Mouse (Mus musculus): ENCODE results near the gene Pmf1. TPM values are rescaled to one million over a fixed set of nuclear protein-coding genes. Genes with fewer than 3 reads are reported as not detected.

Pmf1 gene
- polyA plus RNA-seq, 1 experiment from 2014 or later: 62.5 TPM

GRCm38 (mm10) chr3:88454762-88455587 is 44.8 kb upstream of the Pmf1 start:
- Histone ChIP-seq H3K9ac (ENCODE audit: low read depth, low read length) (peak overlapping the region; percentile 69), H3K4me3 (ENCODE audit: low read depth, low read length) (peak overlapping the region; percentile 29), H3K4me1 (replicated peaks; ENCODE audit: control insufficient read depth, insufficient read depth, low read length) (peaks cover 10% of the 10 kb centered on the region; the same call in 1 of the 2 replicates), H3K27me3 (replicated peaks; ENCODE audit: control insufficient read depth, insufficient read depth, low read length) (peaks cover 5% of the 10 kb centered on the region), H3K4me2 (replicated peaks; ENCODE audit: low read depth) (peak overlapping the region; percentile 66), H3K36me3 (ENCODE audit: control insufficient read depth, insufficient read depth) (peaks cover 22% of the 10 kb centered on the region), H3K9me3 (ENCODE audit: control insufficient read depth) (no peaks in the 10 kb centered on the region), H3K27ac (ENCODE audit: low read depth, low read length) (peak overlapping the region; percentile 95)
- TF ChIP-seq CTCF (IDR thresholded peaks at IDR 0.05; ENCODE audit: low read depth): no peak
- ATAC-seq: peak; percentile 76
- 26% methylated on average over 9 of the region's 9 CpGs for WGBS

- no peak for ATAC-seq
- peaks cover 32% of the 10 kb centered on the region for H3K36me3 ChIP-seq (ENCODE audit: control insufficient read depth, insufficient read depth)
- H3K9ac ChIP-seq (ENCODE audit: low read depth, low read length): no peak overlapping the region
- peaks cover 13% of the 10 kb centered on the region for H3K4me1 ChIP-seq (replicated peaks; ENCODE audit: control insufficient read depth, insufficient read depth, low read length)
- no peak overlapping the region for H3K4me3 ChIP-seq (ENCODE audit: low read depth, low read length)
- H3K9me3 ChIP-seq (ENCODE audit: control insufficient read depth): no peaks in the 10 kb centered on the region
- H3K27me3 ChIP-seq (replicated peaks; ENCODE audit: control insufficient read depth, insufficient read depth, low read length): peaks cover 4% of the 10 kb centered on the region; the same call in 1 of the 2 replicates
- peak overlapping the region; percentile 66 for H3K4me2 ChIP-seq (replicated peaks; ENCODE audit: low read depth)
- no peak for TF ChIP-seq CTCF (IDR thresholded peaks at IDR 0.05; ENCODE audit: low read depth)
- 68% methylated on average over 8 of the region's 8 CpGs for WGBS
- 0 out of 2 replicates have a peak overlapping the region, but pooled peaks have one; percentile 95 for H3K27ac ChIP-seq (ENCODE audit: low read depth, low read length)
These were observed 43.9 kb upstream of the Pmf1 start for GRCm38 (mm10) chr3:88453986-88454385.

DNA sequence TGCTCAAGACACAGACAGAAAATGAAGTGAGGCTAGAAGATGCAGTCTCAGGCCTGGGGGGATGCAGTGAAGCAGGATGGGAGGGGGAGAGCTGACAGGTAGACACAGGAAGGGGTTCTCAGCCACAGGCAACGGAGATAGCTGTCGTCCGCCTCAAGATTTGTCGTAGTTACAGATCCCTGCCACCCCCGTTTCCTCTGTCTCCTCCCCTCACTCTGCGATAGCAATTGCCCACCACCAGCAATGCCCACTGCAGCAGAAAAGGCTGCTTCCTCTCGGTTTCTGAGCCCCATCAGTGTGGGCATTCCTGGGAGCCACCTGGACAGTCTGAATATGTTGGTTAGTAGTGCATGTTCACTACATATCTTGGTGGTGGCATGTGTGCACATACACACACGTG is 43.2 kb upstream of the Pmf1 start:
- Histone ChIP-seq H3K9me3 (ENCODE audit: control insufficient read depth) (no peaks in the 10 kb centered on the region), H3K4me2 (replicated peaks; ENCODE audit: low read depth) (peak overlapping the region; percentile 2; the same call in 1 of the 2 replicates), H3K27ac (ENCODE audit: low read depth, low read length) (no peak overlapping the region), H3K27me3 (replicated peaks; ENCODE audit: control insufficient read depth, insufficient read depth, low read length) (no peaks in the 10 kb centered on the region), H3K36me3 (ENCODE audit: control insufficient read depth, insufficient read depth) (peaks cover 33% of the 10 kb centered on the region), H3K4me1 (replicated peaks; ENCODE audit: control insufficient read depth, insufficient read depth, low read length) (peaks cover 17% of the 10 kb centered on the region), H3K9ac (ENCODE audit: low read depth, low read length) (no peak overlapping the region), H3K4me3 (ENCODE audit: low read depth, low read length) (no peak overlapping the region)
- WGBS: 75% methylated on average over 8 of the region's 8 CpGs
- no peak for ATAC-seq
- TF ChIP-seq CTCF (IDR thresholded peaks at IDR 0.05; ENCODE audit: low read depth): no peak

- Histone ChIP-seq H3K27me3 (replicated peaks; ENCODE audit: control insufficient read depth, insufficient read depth, low read length) (no peaks in the 10 kb centered on the region), H3K9ac (ENCODE audit: low read depth, low read length) (no peak overlapping the region), H3K27ac (ENCODE audit: low read depth, low read length) (no peak overlapping the region), H3K4me2 (replicated peaks; ENCODE audit: low read depth) (0 out of 2 replicates have a peak overlapping the region, but pooled peaks have one; percentile 2), H3K4me1 (replicated peaks; ENCODE audit: control insufficient read depth, insufficient read depth, low read length) (peaks cover 17% of the 10 kb centered on the region), H3K36me3 (ENCODE audit: control insufficient read depth, insufficient read depth) (peaks cover 33% of the 10 kb centered on the region), H3K9me3 (ENCODE audit: control insufficient read depth) (no peaks in the 10 kb centered on the region), H3K4me3 (ENCODE audit: low read depth, low read length) (no peak overlapping the region)
- ATAC-seq: no peak
- no peak for TF ChIP-seq CTCF (IDR thresholded peaks at IDR 0.05; ENCODE audit: low read depth)
- WGBS: 54% methylated on average over 6 of the region's 6 CpGs
These were observed 42.6 kb upstream of the Pmf1 start for GRCm38 (mm10) chr3:88452716-88453115.

- no peak for ATAC-seq
- Histone ChIP-seq H3K27me3 (replicated peaks; ENCODE audit: control insufficient read depth, insufficient read depth, low read length) (no peaks in the 10 kb centered on the region), H3K36me3 (ENCODE audit: control insufficient read depth, insufficient read depth) (peaks cover 33% of the 10 kb centered on the region), H3K4me2 (replicated peaks; ENCODE audit: low read depth) (no peak overlapping the region), H3K4me1 (replicated peaks; ENCODE audit: control insufficient read depth, insufficient read depth, low read length) (peaks cover 17% of the 10 kb centered on the region), H3K4me3 (ENCODE audit: low read depth, low read length) (no peak overlapping the region), H3K27ac (ENCODE audit: low read depth, low read length) (no peak overlapping the region), H3K9ac (ENCODE audit: low read depth, low read length) (no peak overlapping the region), H3K9me3 (ENCODE audit: control insufficient read depth) (no peaks in the 10 kb centered on the region)
- TF ChIP-seq CTCF (IDR thresholded peaks at IDR 0.05; ENCODE audit: low read depth): no peak
- WGBS: 74% methylated on average over 5 of the region's 5 CpGs
These were observed 42.1 kb upstream of the Pmf1 start for GRCm38 (mm10) chr3:88452246-88452645.

GRCm38 (mm10) chr3:88450379-88451131 is 40.4 kb upstream of the Pmf1 start:
- Histone ChIP-seq H3K27ac (ENCODE audit: low read depth, low read length) (0 out of 2 replicates have a peak overlapping the region, but pooled peaks have one; percentile 8), H3K36me3 (ENCODE audit: control insufficient read depth, insufficient read depth) (peaks cover 33% of the 10 kb centered on the region), H3K4me2 (replicated peaks; ENCODE audit: low read depth) (0 out of 2 replicates have a peak overlapping the region, but pooled peaks have one; percentile 33), H3K4me1 (replicated peaks; ENCODE audit: control insufficient read depth, insufficient read depth, low read length) (peaks cover 26% of the 10 kb centered on the region), H3K4me3 (ENCODE audit: low read depth, low read length) (no peak overlapping the region), H3K9me3 (ENCODE audit: control insufficient read depth) (no peaks in the 10 kb centered on the region), H3K27me3 (replicated peaks; ENCODE audit: control insufficient read depth, insufficient read depth, low read length) (no peaks in the 10 kb centered on the region), H3K9ac (ENCODE audit: low read depth, low read length) (no peak overlapping the region)
- 61% methylated on average over 12 of the region's 12 CpGs for WGBS
- TF ChIP-seq CTCF (IDR thresholded peaks at IDR 0.05; ENCODE audit: low read depth): no peak
- ATAC-seq: no peak

Data from intestine, postnatal 0 days (tissue).